Mouse (Mus musculus) retina, postnatal 7 days (tissue): Measurements from ENCODE around the gene Atg2a.

Source experiments
- DNase-seq: peaks from one replicate; pipeline ENCODE4 v3.0.0-alpha.2; 2012; ENCODE audit warnings: low read depth, low spot score

Atg2a gene

DNA sequence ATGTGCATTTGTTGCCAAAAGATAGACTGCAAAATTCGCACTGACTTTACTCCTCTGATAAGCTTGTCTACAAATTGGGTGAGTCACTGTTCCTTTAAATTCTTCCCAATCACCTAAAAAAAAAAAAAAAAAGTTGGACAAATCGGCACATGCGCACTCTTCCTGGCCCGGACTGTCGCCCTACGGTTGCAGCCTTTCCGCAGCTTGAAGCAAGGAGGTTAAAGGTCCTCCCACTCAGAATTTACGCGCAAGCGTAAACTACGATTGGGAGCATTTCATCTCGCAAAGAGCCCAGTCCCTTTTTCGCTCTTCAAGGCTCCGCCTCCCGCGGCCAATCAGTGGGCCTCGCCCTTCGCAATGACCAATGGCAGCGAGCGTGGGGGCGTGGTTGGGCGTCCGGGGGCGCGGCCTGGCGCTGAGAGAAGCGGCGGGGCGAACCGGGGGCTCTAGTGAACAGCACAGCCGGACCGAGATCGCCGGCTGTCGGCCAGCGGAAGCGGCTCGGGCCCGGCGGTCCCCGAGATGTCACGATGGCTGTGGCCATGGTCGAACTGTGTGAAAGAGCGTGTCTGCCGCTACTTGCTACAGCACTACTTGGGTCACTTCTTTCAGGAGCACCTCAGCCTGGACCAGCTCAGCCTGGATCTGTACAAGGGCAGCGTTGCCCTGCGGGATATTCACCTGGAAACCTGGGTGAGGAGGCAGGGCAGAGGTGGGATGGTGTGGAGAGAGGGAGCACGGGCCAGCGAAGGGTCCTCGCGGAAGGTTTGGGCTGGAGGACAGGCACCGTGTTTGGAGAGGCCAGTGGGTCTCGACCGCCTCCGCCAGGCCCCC is at the start of gene Atg2a:
Atg2a (plus strand) TSS at position 395 of the 834 bp plus-strand sequence.
- DNase-seq, result peak; percentile 99

- DNase-seq, result no peak
Measured at GRCm38 (mm10) chr19:6204265-6204664, 37.2 kb upstream of the Atg2a start.

- DNase-seq, result no peak
Measured at GRCm38 (mm10) chr19:6206716-6207115, 34.8 kb upstream of the Atg2a start.

- DNase-seq, result no peak
Measured at GRCm38 (mm10) chr19:6216046-6216705, 25.3 kb upstream of the Atg2a start.

DNA sequence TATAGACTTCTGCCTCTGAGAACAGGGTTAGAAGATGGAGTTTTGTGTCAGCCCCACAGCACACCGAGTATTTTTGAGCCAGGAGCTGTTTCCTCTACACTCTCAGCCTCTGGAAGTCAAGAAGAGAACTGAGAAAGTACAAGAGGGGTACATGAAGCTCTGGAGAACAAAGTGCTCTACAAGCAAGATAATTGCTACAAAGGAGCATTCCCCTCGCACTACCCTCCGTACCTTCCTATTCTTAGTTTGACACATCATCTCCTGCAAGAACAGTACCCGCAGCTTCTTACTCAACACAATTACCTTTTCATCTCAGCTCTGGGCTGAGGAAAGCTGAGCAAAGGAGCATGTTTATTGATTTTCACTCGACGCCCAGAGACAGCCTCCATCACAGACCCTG is 22.9 kb upstream of the Atg2a start:
- DNase-seq, result no peak

GRCm38 (mm10) chr19:6226135-6226534 is 15.3 kb upstream of the Atg2a start, which contains the start of gene Gpha2:
TSS of gene Gpha2 (plus strand) at chr19:6226380.
- no peak for DNase-seq

GRCm38 (mm10) chr19:6226763-6227162 is 14.7 kb upstream of the Atg2a start:
- DNase-seq, result no peak

GRCm38 (mm10) chr19:6227864-6228263 is 13.6 kb upstream of the Atg2a start:
- no peak for DNase-seq

GRCm38 (mm10) chr19:6230411-6230810 is 11.1 kb upstream of the Atg2a start:
- no peak for DNase-seq

GRCm38 (mm10) chr19:6231036-6231435 is 10.4 kb upstream of the Atg2a start:
- no peak for DNase-seq

DNA sequence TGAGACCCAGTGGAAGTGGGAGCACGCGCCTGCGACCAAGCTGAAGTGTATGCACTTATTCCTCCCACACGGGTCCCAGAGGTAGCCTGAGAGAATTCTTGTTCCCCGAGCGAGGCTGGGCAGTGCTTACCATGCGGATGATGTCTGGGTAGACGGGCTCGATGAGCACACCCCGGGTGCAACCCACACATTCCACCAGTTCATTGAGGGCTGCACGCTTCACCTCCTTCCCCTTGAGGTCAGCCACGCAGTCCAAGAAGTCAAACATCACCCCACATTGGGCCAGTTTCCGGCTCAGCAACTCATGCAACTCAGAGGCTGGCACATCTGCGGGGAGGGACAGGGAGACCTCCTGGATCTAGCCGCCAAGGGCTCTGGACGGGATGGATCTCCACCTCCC is 7.8 kb upstream of the Atg2a start:
- DNase-seq, result no peak

DNA sequence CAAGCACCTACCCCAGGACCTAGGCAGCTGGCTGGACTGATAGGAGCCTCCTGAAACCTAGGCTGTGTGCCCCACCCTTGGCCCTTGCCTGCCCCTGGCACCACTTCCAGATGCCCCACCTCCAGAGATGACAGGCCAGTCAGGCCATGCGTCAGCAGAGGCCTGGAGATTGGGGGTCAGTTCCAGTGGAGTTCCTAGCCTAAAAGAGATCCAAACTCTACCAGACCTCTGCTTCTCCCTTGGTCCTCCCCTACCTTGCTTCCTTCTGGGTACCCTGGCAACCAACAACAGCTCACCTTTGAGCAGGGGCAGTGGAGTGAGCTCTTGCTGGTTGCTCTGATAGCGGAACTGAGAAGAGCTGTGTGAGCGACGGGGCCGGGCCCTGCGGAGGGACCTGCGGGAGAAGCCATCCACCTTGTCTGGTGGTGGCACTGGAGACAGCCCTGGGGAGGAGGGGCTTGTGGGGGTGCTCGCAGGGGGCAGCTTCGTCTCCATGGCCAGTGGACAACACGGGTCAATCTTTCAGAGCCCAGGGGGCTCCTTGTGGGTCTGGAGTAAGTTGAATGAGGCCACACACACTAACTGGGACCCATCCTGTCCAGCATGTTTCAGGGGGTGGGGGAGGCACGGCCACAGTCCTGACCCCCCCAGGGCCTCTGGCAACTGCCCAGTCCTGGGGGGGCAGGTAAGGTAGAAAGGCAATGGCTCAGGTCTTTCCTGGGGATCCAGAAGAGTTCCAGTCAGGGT is 7.0 kb upstream of the Atg2a start:
- no peak for DNase-seq

GRCm38 (mm10) chr19:6235084-6236052 is 6.1 kb upstream of the Atg2a start, which contains the start of gene Ppp2r5b:
TSS of gene Ppp2r5b (minus strand) at chr19:6235872.
- DNase-seq, result peak; percentile 91

DNA sequence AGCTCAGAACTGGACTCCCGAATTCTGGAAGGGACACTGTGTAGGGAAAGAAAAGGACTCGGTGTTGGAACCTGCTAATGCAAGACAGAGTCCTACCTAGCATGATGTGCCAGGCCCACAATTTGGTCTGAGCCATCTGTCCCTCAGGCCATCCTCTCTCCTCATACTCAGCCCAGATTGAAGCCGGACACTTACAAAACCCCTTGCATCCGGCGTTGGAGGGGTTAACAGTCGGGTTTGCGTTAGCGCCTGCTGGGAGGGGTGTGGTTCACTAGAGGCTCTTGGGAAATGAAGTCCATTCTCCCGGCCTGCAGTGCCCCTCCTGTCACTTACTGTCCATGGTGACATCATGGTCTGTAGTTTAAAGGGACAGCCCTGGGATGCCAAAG is 5.4 kb upstream of the Atg2a start:
- peak; percentile 85 for DNase-seq

DNA sequence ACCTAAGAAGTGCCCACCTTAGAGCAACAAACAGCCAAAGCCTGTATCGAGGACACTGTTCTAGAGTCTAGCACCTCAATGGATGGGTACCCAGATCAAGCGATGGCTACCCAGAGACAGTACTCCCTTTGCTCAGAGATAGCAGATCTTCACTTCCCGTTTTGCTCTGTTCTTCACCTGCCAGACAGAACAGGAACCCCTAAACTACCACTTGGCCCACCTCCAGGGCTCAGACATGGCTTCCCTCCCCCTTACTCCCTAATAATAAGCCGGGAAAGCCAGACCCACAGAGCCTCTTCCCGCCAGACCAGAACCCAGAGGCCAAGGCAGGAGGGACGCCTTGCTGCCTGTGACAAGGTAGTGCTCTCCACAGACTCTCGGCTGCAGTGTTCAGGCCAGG is 4.6 kb upstream of the Atg2a start:
- DNase-seq, result no peak

DNA sequence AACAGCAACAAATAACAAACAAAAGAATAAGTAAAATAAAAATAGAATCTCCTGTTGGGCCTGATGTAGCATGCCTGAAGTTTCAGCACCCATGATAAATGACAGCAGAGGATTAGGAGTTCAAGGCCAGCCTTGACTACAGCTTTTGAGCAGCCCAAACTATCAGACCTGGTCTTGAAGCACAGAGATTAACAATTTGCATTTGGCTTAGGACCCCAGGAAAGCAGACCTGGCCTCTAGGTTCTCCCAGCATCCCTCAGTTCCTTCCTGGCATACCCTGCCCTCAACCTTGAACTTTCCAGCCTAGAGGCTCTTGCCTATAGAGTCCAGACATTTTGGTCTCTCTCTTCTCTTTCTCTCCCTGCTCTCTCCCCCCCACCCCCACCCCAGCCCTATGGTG is 2.7 kb upstream of the Atg2a start:
- DNase-seq, result no peak

DNA sequence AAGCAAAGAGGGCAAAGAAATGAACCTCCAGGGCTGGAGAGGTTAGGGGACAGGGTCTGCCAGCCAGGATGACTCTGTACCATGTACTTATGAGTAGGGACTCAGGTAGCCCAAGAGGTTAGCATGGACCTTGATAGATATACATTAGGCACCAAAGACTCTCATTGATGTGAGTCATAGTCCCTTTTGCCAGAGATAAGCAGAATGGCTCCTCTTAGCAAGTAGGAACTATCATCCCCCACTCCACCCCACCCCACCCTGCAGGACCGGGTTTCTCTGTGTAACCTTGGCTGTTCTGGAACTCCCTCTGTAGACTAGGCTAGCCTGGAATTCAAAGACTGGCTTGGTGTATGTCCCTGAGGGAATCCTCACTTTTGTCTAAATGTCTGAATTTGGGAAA is 1.3 kb upstream of the Atg2a start:
- no peak for DNase-seq

GRCm38 (mm10) chr19:6240725-6241124 is 743 bp upstream of the Atg2a start:
- no peak for DNase-seq

DNA sequence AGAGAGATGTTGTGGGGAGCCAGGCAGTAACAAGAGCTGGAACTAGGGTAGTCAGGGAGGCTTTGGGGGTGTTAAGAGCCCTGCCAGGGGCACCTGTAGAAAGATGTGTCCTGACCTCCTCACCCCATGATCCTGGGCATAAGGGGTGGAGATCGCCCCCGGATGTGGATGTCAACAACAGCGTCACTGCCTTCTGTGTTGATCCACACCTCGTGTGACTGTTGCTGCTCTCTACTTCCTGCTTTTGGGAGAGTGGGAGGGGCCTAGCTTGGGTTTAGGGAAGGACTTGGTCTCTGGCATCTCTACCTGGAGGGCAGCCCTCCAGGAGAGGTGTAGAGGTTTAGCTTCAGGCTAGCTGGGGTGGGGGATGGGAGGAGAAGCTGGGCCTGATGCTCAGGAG is 813 bp downstream of the Atg2a start:
- DNase-seq, result no peak

DNA sequence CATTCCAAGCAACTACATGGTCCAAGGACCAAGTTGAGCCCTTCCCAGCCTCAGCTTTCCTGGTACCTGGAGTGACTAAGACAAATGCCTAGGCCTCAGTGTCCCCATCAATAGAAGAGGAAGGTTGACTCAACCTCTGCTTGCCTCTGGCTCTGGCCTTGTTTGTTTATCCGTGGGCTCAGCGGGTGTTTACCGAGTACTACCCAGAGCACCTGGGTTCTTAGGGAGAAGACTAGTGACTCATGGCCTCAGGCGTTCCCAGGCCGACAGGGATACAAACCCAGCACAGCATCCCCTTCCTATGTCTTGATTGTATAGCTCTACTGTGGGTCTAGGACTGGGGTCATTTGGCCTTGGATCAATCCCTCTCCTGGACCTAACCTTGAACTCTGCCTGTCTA is 1.8 kb downstream of the Atg2a start:
- DNase-seq, result no peak

GRCm38 (mm10) chr19:6245806-6246205 is 4.3 kb downstream of the Atg2a start:
- DNase-seq, result no peak
